Mouse (Mus musculus): ENCODE results near the gene Ppp3ca.

DNA sequence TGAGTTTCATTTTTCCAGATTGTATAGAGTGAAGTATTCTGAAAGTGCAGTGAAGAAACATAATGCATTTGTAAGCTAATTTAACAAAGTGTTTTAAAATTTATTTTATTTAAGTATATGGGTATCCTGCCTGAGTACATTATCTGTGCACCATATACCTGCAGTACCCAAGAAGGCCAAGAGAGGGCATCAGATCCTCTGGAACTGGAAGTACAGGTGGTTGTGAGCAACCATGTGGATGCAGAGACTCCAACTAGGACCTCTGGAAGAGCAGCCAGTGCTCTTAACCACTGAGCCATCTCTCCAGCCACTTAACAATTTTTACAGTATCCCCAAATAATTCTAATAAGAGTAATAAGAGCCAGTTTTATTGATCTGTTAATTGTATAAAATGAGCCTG, 225.6 kb downstream of the Ppp3ca start:
- no peak for TF ChIP-seq CTCF (IDR thresholded peaks at IDR 0.05; ENCODE audit: control insufficient read depth, insufficient read depth, insufficient read length)
- no peak for TF ChIP-seq FOSL1 (IDR thresholded peaks at IDR 0.05; ENCODE audit: insufficient read depth, low read length, poor library complexity, severe bottlenecking)
- TF ChIP-seq MAX (IDR thresholded peaks at IDR 0.05), result no peak
- TF ChIP-seq USF1 (IDR thresholded peaks at IDR 0.05; ENCODE audit: low read depth), result no peak
- no peak for TF ChIP-seq CEBPB (IDR thresholded peaks at IDR 0.05; ENCODE audit: low read depth)
